Mouse (Mus musculus) MEL (cell line): Measurements from ENCODE around the gene Ddias. TPM values are rescaled to one million over a fixed set of nuclear protein-coding genes. Genes with fewer than 3 reads are reported as not detected.

Experiments used
- DNase-seq: peaks from one replicate; pipeline ENCODE4 v3.0.0; 2011; ENCODE audit warnings: low read depth, low spot score
- H3K27ac ChIP-seq: 2 replicates; pipeline ENCODE4 v1.5.1; 2012; ENCODE audit warnings: low read depth, mild to moderate bottlenecking, control low read depth, low read length, moderate library complexity; ENCODE audit not compliant: control insufficient read depth
- H3K27me3 ChIP-seq, 2 experiments: fragments of 150-350 bp in 1 of 2; sonication (generic) in 1 of 2; 2 replicates each; pipeline ENCODE4 v1.6.1; 2012; ENCODE audit warnings: low read length in 2 of 2, mild to moderate bottlenecking in 2 of 2, improper control_type of control experiment in 1 of 2, moderate library complexity in 1 of 2; ENCODE audit not compliant: insufficient read depth in 2 of 2, control insufficient read depth in 1 of 2
- H3K36me3 ChIP-seq, 2 experiments: 2 replicates each; pipeline ENCODE4 v1.6.1; 2012 to 2014; ENCODE audit warnings: low read length in 2 of 2, improper control_type of control experiment in 1 of 2, inconsistent platforms in 1 of 2, mild to moderate bottlenecking in 1 of 2; ENCODE audit not compliant: insufficient read depth in 2 of 2, control insufficient read depth in 1 of 2
- H3K4me1 ChIP-seq, 2 experiments: fragments of 150-350 bp in 1 of 2; sonication (generic) in 1 of 2; 2 replicates each; pipeline ENCODE4 v1.6.1; 2012; ENCODE audit warnings: low read length in 2 of 2, improper control_type of control experiment in 1 of 2, mild to moderate bottlenecking in 1 of 2; ENCODE audit not compliant: insufficient read depth in 2 of 2, control insufficient read depth in 1 of 2
- H3K4me3 ChIP-seq, 2 experiments: fragments of 150-350 bp in 1 of 2; sonication (generic) in 1 of 2; 2 replicates each; pipeline ENCODE4 v1.5.1; 2012; ENCODE audit warnings: low read depth in 2 of 2, low read length in 2 of 2, mild to moderate bottlenecking in 2 of 2, moderate library complexity in 2 of 2, control low read depth in 1 of 2, improper control_type of control experiment in 1 of 2; ENCODE audit not compliant: control insufficient read depth in 1 of 2, insufficient read depth in 1 of 2
- H3K79me2 ChIP-seq: 2 replicates; pipeline ENCODE4 v1.6.1; 2012; ENCODE audit warnings: mild to moderate bottlenecking, low read length, moderate library complexity; ENCODE audit not compliant: control insufficient read depth, poor library complexity, insufficient read depth
- H3K9ac ChIP-seq: 2 replicates; pipeline ENCODE4 v1.6.1; 2012; ENCODE audit warnings: low read depth, mild to moderate bottlenecking, control low read depth, low read length, moderate library complexity; ENCODE audit not compliant: control insufficient read depth, poor library complexity, severe bottlenecking
- H3K9me3 ChIP-seq: fragments of 150-350 bp; sonication (generic); replicated peaks from 2 replicates; pipeline ENCODE4 v1.6.1; 2012; ENCODE audit warnings: mild to moderate bottlenecking, low read length, improper control_type of control experiment, moderate library complexity; ENCODE audit not compliant: insufficient read depth
- CHD1 ChIP-seq: IDR thresholded peaks from 2 replicates; pipeline ENCODE4 v1.6.1; 2012; ENCODE audit warnings: low read depth, mild to moderate bottlenecking, inconsistent platforms, low read length, improper control_type of control experiment
- CTCF ChIP-seq, 3 experiments: IDR thresholded peaks in 2 of 3; conservative IDR thresholded peaks in 1 of 3; 2 replicates each; pipeline ENCODE4 v1.5.1; 2011 to 2012; ENCODE audit warnings: low read length in 3 of 3, low read depth in 2 of 3, mild to moderate bottlenecking in 2 of 3, improper control_type of control experiment in 1 of 3, inconsistent platforms in 1 of 3, mixed read lengths in 1 of 3, moderate library complexity in 1 of 3; ENCODE audit not compliant: control insufficient read depth in 1 of 3, insufficient read depth in 1 of 3, poor library complexity in 1 of 3, severe bottlenecking in 1 of 3
- E2F4 ChIP-seq: IDR thresholded peaks from 2 replicates; pipeline ENCODE4 v1.6.1; 2011; ENCODE audit warnings: low read depth, low read length, improper control_type of control experiment, borderline replicate concordance
- EP300 ChIP-seq, 2 experiments: IDR thresholded peaks; 2 replicates each; pipeline ENCODE4 v1.6.1; 2011; ENCODE audit warnings: improper control_type of control experiment in 2 of 2, low read length in 2 of 2, low read depth in 1 of 2, mild to moderate bottlenecking in 1 of 2
- ETS1 ChIP-seq: IDR thresholded peaks from 2 replicates; pipeline ENCODE4 v1.6.1; 2012; ENCODE audit warnings: low read depth, mild to moderate bottlenecking, inconsistent platforms, low read length, improper control_type of control experiment, moderate library complexity
- GABPA ChIP-seq: IDR thresholded peaks from 2 replicates; pipeline ENCODE4 v1.6.1; 2012; ENCODE audit warnings: low read depth, mild to moderate bottlenecking, inconsistent platforms, low read length, improper control_type of control experiment, moderate library complexity
- HCFC1 ChIP-seq: IDR thresholded peaks from 2 replicates; pipeline ENCODE4 v1.6.1; 2012; ENCODE audit warnings: low read depth, mild to moderate bottlenecking, inconsistent platforms, low read length, improper control_type of control experiment, moderate library complexity
- MAX ChIP-seq: IDR thresholded peaks from 2 replicates; pipeline ENCODE4 v1.6.1; 2011; ENCODE audit warnings: low read length, improper control_type of control experiment
- MAZ ChIP-seq: IDR thresholded peaks from 2 replicates; pipeline ENCODE4 v1.6.1; 2012; ENCODE audit warnings: low read depth, mild to moderate bottlenecking, inconsistent platforms, low read length, improper control_type of control experiment
- MEF2A ChIP-seq: IDR thresholded peaks from 2 replicates; pipeline ENCODE4 v1.6.1; 2014; ENCODE audit warnings: low read depth, mild to moderate bottlenecking, inconsistent platforms, low read length, improper control_type of control experiment; ENCODE audit not compliant: poor library complexity, insufficient replicate concordance, severe bottlenecking; ENCODE audit errors: extremely low read depth
- MXI1 ChIP-seq: IDR thresholded peaks from 2 replicates; pipeline ENCODE4 v1.6.1; 2011; ENCODE audit warnings: mild to moderate bottlenecking, low read depth, low read length, improper control_type of control experiment
- MYB ChIP-seq: IDR thresholded peaks from 2 replicates; pipeline ENCODE4 v1.6.1; 2011; ENCODE audit warnings: mild to moderate bottlenecking, low read depth, low read length, improper control_type of control experiment
- MYC ChIP-seq: IDR thresholded peaks from 2 replicates; pipeline ENCODE4 v1.6.1; 2011; ENCODE audit warnings: low read depth, mild to moderate bottlenecking, low read length, improper control_type of control experiment, moderate library complexity
- NELFE ChIP-seq: IDR thresholded peaks from 2 replicates; pipeline ENCODE4 v1.6.1; 2011; ENCODE audit warnings: low read depth, low read length, improper control_type of control experiment
- NRF1 ChIP-seq: IDR thresholded peaks from 2 replicates; pipeline ENCODE4 v1.6.1; 2014; ENCODE audit warnings: low read depth, mild to moderate bottlenecking, inconsistent platforms, low read length, improper control_type of control experiment, moderate library complexity; ENCODE audit not compliant: poor library complexity, insufficient read depth, severe bottlenecking
- POLR2A ChIP-seq, 2 experiments: IDR thresholded peaks; 2 replicates each; pipeline ENCODE4 v1.6.1; 2011 to 2012; ENCODE audit warnings: low read length in 2 of 2, mild to moderate bottlenecking in 2 of 2, control low read depth in 1 of 2, improper control_type of control experiment in 1 of 2, low read depth in 1 of 2, moderate library complexity in 1 of 2; ENCODE audit not compliant: control insufficient read depth in 1 of 2, insufficient read depth in 1 of 2, poor library complexity in 1 of 2
- RAD21 ChIP-seq: IDR thresholded peaks from 2 replicates; pipeline ENCODE4 v1.6.1; 2011; ENCODE audit warnings: mild to moderate bottlenecking, low read depth, low read length, improper control_type of control experiment
- RCOR1 ChIP-seq: IDR thresholded peaks from 2 replicates; pipeline ENCODE4 v1.6.1; 2012; ENCODE audit warnings: low read depth, mild to moderate bottlenecking, inconsistent platforms, low read length, improper control_type of control experiment
- SIN3A ChIP-seq: IDR thresholded peaks from 2 replicates; pipeline ENCODE4 v1.6.1; 2012; ENCODE audit warnings: low read length, improper control_type of control experiment, inconsistent platforms
- SMC3 ChIP-seq: IDR thresholded peaks from 2 replicates; pipeline ENCODE4 v1.6.1; 2011; ENCODE audit warnings: low read depth, low read length, improper control_type of control experiment
- TAL1 ChIP-seq: IDR thresholded peaks from 2 replicates; pipeline ENCODE4 v1.6.1; 2012; ENCODE audit warnings: mild to moderate bottlenecking, inconsistent platforms, low read length, moderate library complexity, mixed read lengths
- TBP ChIP-seq: IDR thresholded peaks from 2 replicates; pipeline ENCODE4 v1.8.0; 2011; ENCODE audit warnings: low read depth, low read length, improper control_type of control experiment
- UBTF ChIP-seq: IDR thresholded peaks from 2 replicates; pipeline ENCODE4 v1.6.1; 2012; ENCODE audit warnings: low read depth, mild to moderate bottlenecking, inconsistent platforms, low read length, improper control_type of control experiment, moderate library complexity, borderline replicate concordance; ENCODE audit not compliant: insufficient read depth
- USF1 ChIP-seq: IDR thresholded peaks from 2 replicates; pipeline ENCODE4 v1.6.1; 2014; ENCODE audit warnings: low read depth, mild to moderate bottlenecking, inconsistent platforms, low read length, improper control_type of control experiment, moderate library complexity
- USF2 ChIP-seq, 2 experiments: IDR thresholded peaks; 2 replicates each; pipeline ENCODE4 v1.6.1; 2011 to 2012; ENCODE audit warnings: improper control_type of control experiment in 2 of 2, low read length in 2 of 2, borderline replicate concordance in 1 of 2, inconsistent platforms in 1 of 2, low read depth in 1 of 2, mild to moderate bottlenecking in 1 of 2; ENCODE audit not compliant: insufficient read depth in 1 of 2
- ZC3H11A ChIP-seq: IDR thresholded peaks from 2 replicates; pipeline ENCODE4 v1.6.1; 2012; ENCODE audit warnings: low read depth, mild to moderate bottlenecking, inconsistent platforms, low read length, improper control_type of control experiment
- ZKSCAN1 ChIP-seq: IDR thresholded peaks from 2 replicates; pipeline ENCODE4 v1.6.1; 2012; ENCODE audit warnings: low read depth, mild to moderate bottlenecking, inconsistent platforms, low read length, improper control_type of control experiment, moderate library complexity
- ZMIZ1 ChIP-seq: IDR thresholded peaks from 2 replicates; pipeline ENCODE4 v1.6.1; 2012; ENCODE audit warnings: low read depth, mild to moderate bottlenecking, inconsistent platforms, low read length, improper control_type of control experiment, moderate library complexity
- ZNF384 ChIP-seq: IDR thresholded peaks from 2 replicates; pipeline ENCODE4 v1.6.1; 2012; ENCODE audit warnings: low read depth, mild to moderate bottlenecking, inconsistent platforms, low read length, improper control_type of control experiment
- polyA plus RNA-seq, 2 experiments: library from polyadenylated mRNA; stranded (reverse) in 1 of 2; unstranded in 1 of 2; fragments of >175 nt in 1 of 2; fragments of >200 nt in 1 of 2; gene quantifications; 2 replicates each; pipeline versions ENCODE4 v1.2.1 to v1.2.4; 2012; ENCODE audit warnings: low replicate concordance in 2 of 2, low read depth in 1 of 2; ENCODE audit not compliant: insufficient read length in 2 of 2, insufficient read depth in 1 of 2, missing spikeins in 1 of 2
- total RNA-seq: library from RNA; depleted of rRNA; stranded (reverse); fragments of 300-350 nt; gene quantifications from 2 replicates; pipeline ENCODE4 v1.2.3, GENCODE M21; 2012

Ddias gene
- total and polyA plus RNA-seq, 3 experiments = 19.9 to 23.5 TPM; not detected in 1

GRCm38 (mm10) chr7:92878575-92879285, 4.7 kb upstream of the Ddias start:
- Histone ChIP-seq H3K36me3 (peaks cover 0 to 32% of the 10 kb centered on the region in 2 experiments; a peak in 2 of 4 replicates), H3K27me3 (no peaks in the 10 kb centered on the region), H3K9me3 (no peaks in the 10 kb centered on the region), H3K4me1 (peaks cover 9 to 28% of the 10 kb centered on the region in 2 experiments), H3K27ac (peak overlapping the region; percentile 21; the same call in 1 of the 2 replicates), H3K4me3 (no peak overlapping the region), H3K9ac (no peak overlapping the region), H3K79me2 (peaks cover 19% of the 10 kb centered on the region)
- DNase-seq = no peak
- no peak for TF ChIP-seq MEF2A
- TF ChIP-seq POLR2A (IDR thresholded peaks at IDR 0.05; ENCODE audit: control insufficient read depth in 1 of 2, insufficient read depth in 1 of 2, low read depth in 1 of 2, low read length in 2 of 2, poor library complexity in 1 of 2) = no peak
- TF ChIP-seq MYB = no peak
- no peak for TF ChIP-seq NELFE
- TF ChIP-seq USF1 = no peak
- TF ChIP-seq MYC = no peak
- TF ChIP-seq TAL1 = no peak
- no peak for TF ChIP-seq ZC3H11A
- no peak for TF ChIP-seq ZMIZ1
- no peak for TF ChIP-seq RAD21
- no peak for TF ChIP-seq CHD1
- no peak for TF ChIP-seq EP300 (IDR thresholded peaks at IDR 0.05; ENCODE audit: low read depth in 1 of 2, low read length in 2 of 2)

- peak overlapping the region; percentile 81 for H3K27ac ChIP-seq
- peaks cover 2 to 14% of the 10 kb centered on the region in 2 experiments for H3K4me1 ChIP-seq
- peak; percentile 80 for DNase-seq
- H3K36me3 ChIP-seq = peaks cover 0 to 29% of the 10 kb centered on the region in 2 experiments; a peak in 2 of 4 replicates
- no peaks in the 10 kb centered on the region for H3K27me3 ChIP-seq
- H3K4me3 ChIP-seq = peak overlapping the region; percentile 77 to 93
- H3K79me2 ChIP-seq = peaks cover 15% of the 10 kb centered on the region
- no peaks in the 10 kb centered on the region for H3K9me3 ChIP-seq
- peak overlapping the region; percentile 84 for H3K9ac ChIP-seq
- TF ChIP-seq UBTF = no peak
- no peak for TF ChIP-seq MAX
- peak in 1 of 2 experiments; percentile 54; a peak in 1 of 4 replicates for TF ChIP-seq EP300 (IDR thresholded peaks at IDR 0.05; ENCODE audit: low read depth in 1 of 2, low read length in 2 of 2)
- TF ChIP-seq GABPA = no peak
- TF ChIP-seq HCFC1 = 0 out of 2 replicates have a peak, but pooled peaks have one; percentile 26
- TF ChIP-seq NRF1 = no peak
- no peak for TF ChIP-seq E2F4
- no peak for TF ChIP-seq ZKSCAN1
- 0 out of 2 replicates have a peak, but pooled peaks have one; percentile 58 for TF ChIP-seq MYC
- peak; percentile 22; the same call in 1 of the 2 replicates for TF ChIP-seq ETS1
- TF ChIP-seq MXI1 = peak; percentile 39; the same call in 1 of the 2 replicates
- TF ChIP-seq MAZ = no peak
- TF ChIP-seq USF2 (IDR thresholded peaks at IDR 0.05; ENCODE audit: borderline replicate concordance in 1 of 2, insufficient read depth in 1 of 2, low read depth in 1 of 2, low read length in 2 of 2) = no peak
- peak in 1 of 2 experiments; percentile 54; a peak in 1 of 4 replicates for TF ChIP-seq POLR2A (IDR thresholded peaks at IDR 0.05; ENCODE audit: control insufficient read depth in 1 of 2, insufficient read depth in 1 of 2, low read depth in 1 of 2, low read length in 2 of 2, poor library complexity in 1 of 2)
- no peak for TF ChIP-seq CTCF (IDR thresholded peaks at IDR 0.05 in 2 of 3, conservative IDR thresholded peaks at IDR 0.05 in 1 of 3; ENCODE audit: control insufficient read depth in 1 of 3, insufficient read depth in 1 of 3, low read depth in 2 of 3, low read length in 3 of 3, poor library complexity in 1 of 3, severe bottlenecking in 1 of 3)
- peak; percentile 54; the same call in 1 of the 2 replicates for TF ChIP-seq ZNF384
- no peak for TF ChIP-seq SMC3
- peak; percentile 48; the same call in 1 of the 2 replicates for TF ChIP-seq NELFE
- TF ChIP-seq RCOR1 = no peak
- peak; percentile 65; the same call in 1 of the 2 replicates for TF ChIP-seq TBP
- peak; percentile 38 for TF ChIP-seq SIN3A
Observed at GRCm38 (mm10) chr7:92876538-92876937, 2.5 kb upstream of the Ddias start.
